Mouse (Mus musculus) adrenal gland, adult 2 months (tissue): ENCODE measurements at regions not wholly inside any gene's neighbourhood (a gene's known extent, or its start where the extent isn't known, plus 50 kb on each side); places are given as distances from the start of the nearest gene placed in this dataset.

Source experiments
- DNase-seq: peaks from one replicate; pipeline ENCODE4 v3.0.0; 2021

- DNase-seq, result peak; percentile 8
Observed at GRCm38 (mm10) chr16:93137249-93137648, 311.3 kb upstream of the Runx1 start.

GRCm38 (mm10) chr16:93131404-93131803 lies 305.5 kb upstream of the Runx1 start:
- DNase-seq, result no peak

GRCm38 (mm10) chr16:93130622-93131021 lies 304.7 kb upstream of the Runx1 start:
- DNase-seq, result no peak

- no peak for DNase-seq
Observed at GRCm38 (mm10) chr16:93123707-93124106, 297.8 kb upstream of the Runx1 start.

- DNase-seq, result no peak
Observed at GRCm38 (mm10) chr16:93116111-93116969, 290.4 kb upstream of the Runx1 start.

GRCm38 (mm10) chr16:93110912-93111311 lies 285.0 kb upstream of the Runx1 start:
- DNase-seq, result no peak

- DNase-seq, result no peak
Observed at GRCm38 (mm10) chr16:93110451-93110850, 284.5 kb upstream of the Runx1 start.

- peak; percentile 21 for DNase-seq
Observed at GRCm38 (mm10) chr16:93109683-93110407, 283.9 kb upstream of the Runx1 start.

GRCm38 (mm10) chr16:93107524-93107845 lies 281.5 kb upstream of the Runx1 start:
- DNase-seq, result no peak

GRCm38 (mm10) chr16:93106811-93107523 lies 281.0 kb upstream of the Runx1 start:
- peak; percentile 32 for DNase-seq

GRCm38 (mm10) chr16:93102174-93102573 lies 276.2 kb upstream of the Runx1 start:
- DNase-seq, result no peak

- no peak for DNase-seq
Observed at GRCm38 (mm10) chr16:93098057-93098456, 272.1 kb upstream of the Runx1 start.

- DNase-seq, result no peak
Observed at GRCm38 (mm10) chr16:93096175-93096574, 270.2 kb upstream of the Runx1 start.

GRCm38 (mm10) chr16:93092796-93093195 lies 266.8 kb upstream of the Runx1 start:
- no peak for DNase-seq

- DNase-seq, result no peak
Observed at GRCm38 (mm10) chr16:93085227-93085883, 259.4 kb upstream of the Runx1 start.

GRCm38 (mm10) chr16:93083756-93084155 lies 257.8 kb upstream of the Runx1 start:
- DNase-seq, result no peak

- DNase-seq, result no peak
Observed at GRCm38 (mm10) chr16:93083142-93083541, 257.2 kb upstream of the Runx1 start.

- DNase-seq, result no peak
Observed at GRCm38 (mm10) chr16:93081533-93081932, 255.6 kb upstream of the Runx1 start.

GRCm38 (mm10) chr16:93079660-93080390 lies 253.9 kb upstream of the Runx1 start:
- peak; percentile 52 for DNase-seq

GRCm38 (mm10) chr16:93078909-93079308 lies 253.0 kb upstream of the Runx1 start:
- DNase-seq, result no peak

- no peak for DNase-seq
Observed at GRCm38 (mm10) chr16:93075488-93075887, 249.5 kb upstream of the Runx1 start.

GRCm38 (mm10) chr16:93072156-93072555 lies 246.2 kb upstream of the Runx1 start:
- DNase-seq, result peak; percentile 44
